Mouse (Mus musculus) megakaryocyte, embryonic 14.5 days (primary cell): ENCODE data around the gene Ddrgk1.

Experiments used
- FLI1 ChIP-seq: IDR thresholded peaks from 2 replicates; pipeline ENCODE4 v1.6.1; 2012; ENCODE audit warnings: low read length, inconsistent platforms, mixed read lengths
- GATA1 ChIP-seq: IDR thresholded peaks from 3 replicates; pipeline ENCODE4 v1.6.1; 2012; ENCODE audit warnings: mixed read lengths, low read length, inconsistent platforms, borderline replicate concordance

GRCm38 (mm10) chr2:130655660-130656339 lies 8.7 kb downstream of the Ddrgk1 start:
- TF ChIP-seq FLI1 = no peak
- no peak for TF ChIP-seq GATA1
